ENCODE assay signal across 12 mouse cellular contexts in genomic region chr1:155245516-155245915, GRCm38 (mm10). TPM values are rescaled to one million over a fixed set of nuclear protein-coding genes. Genes with fewer than 3 reads are reported as not detected.
DNase-seq lines count a peak whose midpoint lies in the region; ATAC-seq lines count a peak whose summit lies in the region.
"Had no signal": no experiment of that assay in that cellular context is flagged by ENCODE, and none has a peak within 500 bp of the region (broad histone marks: within the 10 kb centered on the region; RNA-seq: fewer than 3 reads in every experiment).

No protein-coding gene starts in this region.

- DNase-seq in gastrocnemius, postnatal 10 days: peak; percentile 3
- DNase-seq in gastrocnemius, adult 18-20 months (ENCODE audit: low spot score): no peak
- DNase-seq in neural tube, embryonic 10.5 days (ENCODE audit: extremely low spot score, low spot score): no peak
- DNase-seq in kidney, adult 9 months: peak; percentile 65
- no peak for DNase-seq in frontal cortex, postnatal 25 days (ENCODE audit: low spot score in 2 of 2)
- DNase-seq in midbrain, embryonic 14.5 days: no peak
- DNase-seq: embryo, embryonic 11 days had no signal

- peaks cover 7% of the 10 kb centered on the region for H3K27me3 ChIP-seq in neural tube, embryonic 15.5 days (replicated peaks)
- no peaks in the 10 kb centered on the region for H3K27me3 ChIP-seq in stomach, embryonic 14.5 days (ENCODE audit: control insufficient read depth, insufficient read depth, low read length)
- peaks cover 17% of the 10 kb centered on the region; the same call in 1 of the 2 replicates for H3K27me3 ChIP-seq in midbrain, embryonic 14.5 days (ENCODE audit: control insufficient read depth, insufficient read depth, low read length)

- no peak overlapping the region for H3K9ac ChIP-seq in neural tube, embryonic 15.5 days (replicated peaks)
- H3K9ac ChIP-seq in stomach, embryonic 14.5 days (replicated peaks; ENCODE audit: low read depth, low read length): no peak overlapping the region
- H3K9ac ChIP-seq in midbrain, embryonic 14.5 days (replicated peaks; ENCODE audit: low read length): no peak overlapping the region

- peaks cover 13% of the 10 kb centered on the region for H3K4me1 ChIP-seq in neural tube, embryonic 15.5 days
- no peaks in the 10 kb centered on the region for H3K4me1 ChIP-seq in stomach, embryonic 14.5 days (ENCODE audit: control insufficient read depth, insufficient read depth, low read length)
- peaks cover 6% of the 10 kb centered on the region; the same call in 1 of the 2 replicates for H3K4me1 ChIP-seq in midbrain, embryonic 14.5 days (ENCODE audit: control insufficient read depth, insufficient read depth, low read length)

- no peak for ATAC-seq in neural tube, embryonic 15.5 days (ENCODE audit: low FRiP score)
- ATAC-seq in stomach, embryonic 14.5 days (ENCODE audit: insufficient number of reproducible peaks, insufficient read depth, low FRiP score, low read depth): no peak
- ATAC-seq in midbrain, embryonic 14.5 days (ENCODE audit: low FRiP score, low TSS enrichment): no peak
- ATAC-seq: inflammation-experienced regulatory T-cells, adult 6 months had no signal

- 44% methylated on average over 7 of the region's 7 CpGs for WGBS in neural tube, embryonic 15.5 days
- WGBS in stomach, embryonic 14.5 days: 74% methylated on average over 7 of the region's 7 CpGs
- WGBS in midbrain, embryonic 14.5 days: 65% methylated on average over 7 of the region's 7 CpGs

- no peak overlapping the region for H3K4me3 ChIP-seq in neural tube, embryonic 15.5 days (replicated peaks)
- H3K4me3 ChIP-seq in stomach, embryonic 14.5 days (ENCODE audit: low read depth, low read length): 0 out of 2 replicates have a peak overlapping the region, but pooled peaks have one; percentile 57
- no peak overlapping the region for H3K4me3 ChIP-seq in midbrain, embryonic 14.5 days (replicated peaks; ENCODE audit: low read depth, low read length)

- no peaks in the 10 kb centered on the region for H3K36me3 ChIP-seq in neural tube, embryonic 15.5 days
- H3K36me3 ChIP-seq in stomach, embryonic 14.5 days (ENCODE audit: control insufficient read depth, insufficient read depth, low read length): no peaks in the 10 kb centered on the region; the same call in 1 of the 2 replicates
- H3K36me3 ChIP-seq in midbrain, embryonic 14.5 days (ENCODE audit: control insufficient read depth, insufficient read depth, low read length): no peaks in the 10 kb centered on the region

- no peaks in the 10 kb centered on the region for H3K9me3 ChIP-seq in neural tube, embryonic 15.5 days (replicated peaks)
- H3K9me3 ChIP-seq in stomach, embryonic 14.5 days (ENCODE audit: control insufficient read depth, low read depth, low read length): no peaks in the 10 kb centered on the region
- no peaks in the 10 kb centered on the region for H3K9me3 ChIP-seq in midbrain, embryonic 14.5 days (ENCODE audit: control insufficient read depth, low read length)
- H3K9me3 ChIP-seq: midbrain, embryonic 10.5 days had no signal

- no peak overlapping the region for H3K27ac ChIP-seq in neural tube, embryonic 15.5 days (replicated peaks)
- H3K27ac ChIP-seq in stomach, embryonic 14.5 days (ENCODE audit: low read length): no peak overlapping the region
- no peak overlapping the region for H3K27ac ChIP-seq in midbrain, embryonic 14.5 days (replicated peaks; ENCODE audit: low read depth, low read length)

- H3K4me2 ChIP-seq in neural tube, embryonic 15.5 days: peak overlapping the region; percentile 78; the same call in 1 of the 2 replicates
- H3K4me2 ChIP-seq in stomach, embryonic 14.5 days (replicated peaks; ENCODE audit: low read depth, low read length): peak overlapping the region; percentile 77; the same call in 1 of the 2 replicates
- no peak overlapping the region for H3K4me2 ChIP-seq in midbrain, embryonic 14.5 days (ENCODE audit: low read length)

RNA-seq across cellular contexts. Expression of gene BC034090, which starts 1.3 kb away (rescaled TPM):
- total RNA-seq in gastrocnemius, postnatal 10 days (2021): 10 to 100 TPM in 1 of 2 experiments, 1 to 10 TPM in 1; 3.8 to 10.3 TPM
- total RNA-seq in gastrocnemius, adult 18-20 months (2021): 1 to 10 TPM in 1 of 2 experiments, under 1 TPM in 1; 0.64 to 1.5 TPM
- polyA plus RNA-seq in neural tube, embryonic 15.5 days (2015; fragmentation: Nextera tagmentation; extraction: Ambion mirVana): 3.0 and 4.1 TPM in 2 replicates
- polyA plus RNA-seq in stomach, embryonic 14.5 days (2014; fragmentation: Nextera tagmentation; extraction: Ambion mirVana): 3.3 and 3.8 TPM in 2 replicates
- polyA plus RNA-seq in midbrain, embryonic 14.5 days (2014; fragmentation: Nextera tagmentation; extraction: Ambion mirVana): 3.4 and 3.5 TPM in 2 replicates
- total RNA-seq: neutrophil, adult 5-6 weeks had no signal

Comparison
In these comparisons a context has a peak if more than half of its experiments do, and no peak if none do; other contexts are left out.
1. DNase-seq: peak in gastrocnemius, postnatal 10 days (single experiment) and kidney, adult 9 months (single experiment); none in gastrocnemius, adult 18-20 months (single experiment), neural tube, embryonic 10.5 days (single experiment), frontal cortex, postnatal 25 days (0 of 2) and midbrain, embryonic 14.5 days (single experiment).